Mouse (Mus musculus): ENCODE data around the gene Mtg1. TPM values are rescaled to one million over a fixed set of nuclear protein-coding genes. Genes with fewer than 3 reads are reported as not detected.
A peak's percentile ranks its signal among the peaks of the same experiment; 100 is the strongest.
"Not testable (repeated sequence)": the region's sequence is repeated elsewhere in the genome, so short reads cannot be mapped to it uniquely, and the experiment has no call there.

Gene Mtg1
- total RNA-seq, 1 experiment, result 21.0 TPM

- in situ Hi-C loops (cut with MboI; ENCODE audit: low sequenced_read_pairs in 2 of 2, unreplicated experiment in 2 of 2), result no loop called here
- Histone ChIP-seq H3K27ac (ENCODE audit: insufficient read depth, low read depth, low read length, poor library complexity, severe bottlenecking) (no peak overlapping the region), H3K36me3 (ENCODE audit: control insufficient read depth, insufficient read depth, low read length, poor library complexity, severe bottlenecking) (peaks cover 9% of the 10 kb centered on the region; the same call in 1 of the 2 replicates), H3K9ac (ENCODE audit: insufficient read depth, low read depth, low read length, poor library complexity, severe bottlenecking) (no peak overlapping the region), H3K4me1 (ENCODE audit: control insufficient read depth in 2 of 2, insufficient read depth in 2 of 2, low read length in 2 of 2, poor library complexity in 1 of 2) (peaks cover 0 to 15% of the 10 kb centered on the region in 2 experiments; a peak in 1 of 4 replicates), H3K4me3 (ENCODE audit: insufficient read depth in 1 of 2, low read depth in 1 of 2, low read length in 2 of 2, poor library complexity in 1 of 2, severe bottlenecking in 1 of 2) (no peak overlapping the region), H3K9me3 (ENCODE audit: control insufficient read depth, insufficient read depth, low read depth, low read length) (no peaks in the 10 kb centered on the region)
- TF ChIP-seq ZNF384 (IDR thresholded peaks at IDR 0.05; ENCODE audit: low read depth, low read length) (no peak), MAFK (IDR thresholded peaks at IDR 0.05; ENCODE audit: insufficient read depth, low read depth, low read length) (no peak), CHD2 (IDR thresholded peaks at IDR 0.05; ENCODE audit: low read depth, low read length) (no peak), ZC3H11A (IDR thresholded peaks at IDR 0.05; ENCODE audit: borderline replicate concordance, low read depth, low read length) (no peak), HCFC1 (IDR thresholded peaks at IDR 0.05; ENCODE audit: borderline replicate concordance, insufficient read depth, low read length) (no peak)
- DNase-seq (ENCODE audit: low read depth, low spot score), result no peak
Measured at GRCm38 (mm10) chr7:140127911-140128310, 9.5 kb upstream of the Mtg1 start.

- H3K4me3 ChIP-seq (ENCODE audit: insufficient read depth in 1 of 2, low read depth in 1 of 2, low read length in 2 of 2, poor library complexity in 1 of 2, severe bottlenecking in 1 of 2); DNase-seq (ENCODE audit: low read depth, low spot score); H3K9ac ChIP-seq (ENCODE audit: insufficient read depth, low read depth, low read length, poor library complexity, severe bottlenecking); H3K27ac ChIP-seq (ENCODE audit: insufficient read depth, low read depth, low read length, poor library complexity, severe bottlenecking); in situ Hi-C loops (cut with MboI; ENCODE audit: low sequenced_read_pairs in 2 of 2, unreplicated experiment in 2 of 2); H3K4me1 ChIP-seq (ENCODE audit: control insufficient read depth in 2 of 2, insufficient read depth in 2 of 2, low read length in 2 of 2, poor library complexity in 1 of 2); H3K9me3 ChIP-seq (ENCODE audit: control insufficient read depth, insufficient read depth, low read depth, low read length): not testable (repeated sequence)
- peaks cover 14% of the 10 kb centered on the region; the same call in 1 of the 2 replicates for H3K36me3 ChIP-seq (ENCODE audit: control insufficient read depth, insufficient read depth, low read length, poor library complexity, severe bottlenecking)
Measured at GRCm38 (mm10) chr7:140132184-140132583, 5.2 kb upstream of the Mtg1 start.

- in situ Hi-C loops (cut with MboI; ENCODE audit: low sequenced_read_pairs in 2 of 2, unreplicated experiment in 2 of 2), result not testable (repeated sequence)
Measured at GRCm38 (mm10) chr7:140134033-140134432, 3.3 kb upstream of the Mtg1 start.

DNA sequence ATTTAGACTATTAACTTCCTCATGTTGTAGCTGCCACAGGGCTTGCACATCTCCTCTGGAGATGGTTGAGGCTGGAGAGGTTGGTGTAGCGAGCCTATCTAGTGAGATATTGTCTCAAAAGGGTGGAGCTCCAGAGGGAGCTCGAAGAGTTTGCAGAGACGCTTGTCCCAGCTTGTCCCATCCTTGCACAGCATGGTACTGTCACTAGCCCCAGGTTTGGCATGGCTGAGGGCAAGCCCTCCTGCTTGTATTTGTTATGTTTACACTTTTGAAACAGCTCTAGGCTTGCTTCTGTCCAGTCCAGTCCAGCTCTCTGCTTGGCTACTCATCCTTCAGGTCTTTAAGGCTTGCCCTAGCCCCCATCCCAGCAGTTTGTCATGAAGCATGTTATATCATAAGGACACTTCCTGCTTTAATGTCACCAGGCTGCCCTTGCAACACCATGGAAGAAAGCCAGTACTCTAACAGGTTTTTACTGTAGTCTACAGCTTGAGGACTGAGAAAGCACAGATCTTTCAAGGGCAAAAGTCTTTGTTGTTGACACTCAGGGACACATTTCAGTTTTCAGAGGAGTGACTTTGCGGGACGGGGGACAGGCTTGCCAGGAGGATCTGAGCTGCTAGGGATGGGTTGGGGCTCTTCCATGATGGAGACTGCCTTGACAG is 2.1 kb upstream of the Mtg1 start:
- DNase-seq (ENCODE audit: low read depth, low spot score), result no peak
- Histone ChIP-seq H3K4me3 (ENCODE audit: insufficient read depth in 1 of 2, low read depth in 1 of 2, low read length in 2 of 2, poor library complexity in 1 of 2, severe bottlenecking in 1 of 2) (no peak overlapping the region), H3K9me3 (ENCODE audit: control insufficient read depth, insufficient read depth, low read depth, low read length) (no peaks in the 10 kb centered on the region), H3K27ac (ENCODE audit: insufficient read depth, low read depth, low read length, poor library complexity, severe bottlenecking) (no peak overlapping the region), H3K4me1 (ENCODE audit: control insufficient read depth in 2 of 2, insufficient read depth in 2 of 2, low read length in 2 of 2, poor library complexity in 1 of 2) (no peaks in the 10 kb centered on the region), H3K9ac (ENCODE audit: insufficient read depth, low read depth, low read length, poor library complexity, severe bottlenecking) (no peak overlapping the region), H3K36me3 (ENCODE audit: control insufficient read depth, insufficient read depth, low read length, poor library complexity, severe bottlenecking) (peaks cover 14% of the 10 kb centered on the region; the same call in 1 of the 2 replicates)
- in situ Hi-C loops (cut with MboI; ENCODE audit: low sequenced_read_pairs in 2 of 2, unreplicated experiment in 2 of 2), result no loop called here
- TF ChIP-seq CHD2 (IDR thresholded peaks at IDR 0.05; ENCODE audit: low read depth, low read length) (no peak), MAFK (IDR thresholded peaks at IDR 0.05; ENCODE audit: insufficient read depth, low read depth, low read length) (no peak), ZC3H11A (IDR thresholded peaks at IDR 0.05; ENCODE audit: borderline replicate concordance, low read depth, low read length) (no peak), ZNF384 (IDR thresholded peaks at IDR 0.05; ENCODE audit: low read depth, low read length) (no peak), HCFC1 (IDR thresholded peaks at IDR 0.05; ENCODE audit: borderline replicate concordance, insufficient read depth, low read length) (no peak)

More at GRCm38 (mm10) chr7:140134033-140134432, 3.3 kb upstream of the Mtg1 start:
- H3K9me3 ChIP-seq (ENCODE audit: control insufficient read depth, insufficient read depth, low read depth, low read length); DNase-seq (ENCODE audit: low read depth, low spot score); H3K4me3 ChIP-seq (ENCODE audit: insufficient read depth in 1 of 2, low read depth in 1 of 2, low read length in 2 of 2, poor library complexity in 1 of 2, severe bottlenecking in 1 of 2); H3K27ac ChIP-seq (ENCODE audit: insufficient read depth, low read depth, low read length, poor library complexity, severe bottlenecking); H3K9ac ChIP-seq (ENCODE audit: insufficient read depth, low read depth, low read length, poor library complexity, severe bottlenecking); H3K4me1 ChIP-seq (ENCODE audit: control insufficient read depth in 2 of 2, insufficient read depth in 2 of 2, low read length in 2 of 2, poor library complexity in 1 of 2): not testable (repeated sequence)
- H3K36me3 ChIP-seq (ENCODE audit: control insufficient read depth, insufficient read depth, low read length, poor library complexity, severe bottlenecking), result peaks cover 14% of the 10 kb centered on the region; the same call in 1 of the 2 replicates

GRCm38 (mm10) chr7:140138021-140138310 is 602 bp downstream of the Mtg1 start:
- peak overlapping the region; percentile 82 to 97 for H3K4me3 ChIP-seq (ENCODE audit: insufficient read depth in 1 of 2, low read depth in 1 of 2, low read length in 2 of 2, poor library complexity in 1 of 2, severe bottlenecking in 1 of 2)
- H3K27ac ChIP-seq (ENCODE audit: insufficient read depth, low read depth, low read length, poor library complexity, severe bottlenecking), result 0 out of 2 replicates have a peak overlapping the region, but pooled peaks have one; percentile 6
- TF ChIP-seq HCFC1 (IDR thresholded peaks at IDR 0.05; ENCODE audit: borderline replicate concordance, insufficient read depth, low read length) (no peak), CHD2 (IDR thresholded peaks at IDR 0.05; ENCODE audit: low read depth, low read length) (no peak), MAFK (IDR thresholded peaks at IDR 0.05; ENCODE audit: insufficient read depth, low read depth, low read length) (no peak)
- H3K4me1 ChIP-seq (ENCODE audit: control insufficient read depth in 2 of 2, insufficient read depth in 2 of 2, low read length in 2 of 2, poor library complexity in 1 of 2), result no peaks in the 10 kb centered on the region
- no peak for DNase-seq (ENCODE audit: low read depth, low spot score)
- H3K9ac ChIP-seq (ENCODE audit: insufficient read depth, low read depth, low read length, poor library complexity, severe bottlenecking), result peak overlapping the region; percentile 99
- in situ Hi-C loops (cut with MboI; ENCODE audit: low sequenced_read_pairs in 2 of 2, unreplicated experiment in 2 of 2), result no loop called here
- no peaks in the 10 kb centered on the region for H3K9me3 ChIP-seq (ENCODE audit: control insufficient read depth, insufficient read depth, low read depth, low read length)
- H3K36me3 ChIP-seq (ENCODE audit: control insufficient read depth, insufficient read depth, low read length, poor library complexity, severe bottlenecking), result peaks cover 4% of the 10 kb centered on the region; the same call in 1 of the 2 replicates

Data from ES-E14 (cell line).